Mouse (Mus musculus): ENCODE results near the gene Tns3. TPM values are rescaled to one million over a fixed set of nuclear protein-coding genes. Genes with fewer than 3 reads are reported as not detected.

Gene Tns3
- total and polyA plus RNA-seq, 3 experiments: not detected

DNA sequence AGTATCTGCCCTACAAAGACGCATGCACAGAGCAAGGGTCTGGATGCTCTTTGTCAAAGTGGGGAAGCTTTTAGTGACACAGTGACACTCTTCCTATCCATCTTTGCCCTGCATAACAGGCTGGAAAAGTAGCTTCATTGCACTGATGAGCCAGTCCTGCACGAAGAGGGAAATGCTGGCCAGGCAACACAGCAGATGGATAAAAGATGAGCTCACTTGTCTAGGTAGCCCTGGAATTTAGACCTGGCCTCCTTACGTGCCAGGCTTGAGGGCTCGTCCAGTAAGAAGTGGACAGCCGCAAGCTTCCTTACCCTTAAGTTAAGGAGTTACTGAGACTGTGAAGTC lies 239.1 kb downstream of the Tns3 start:
- Histone ChIP-seq H3K9me3 (replicated peaks; ENCODE audit: insufficient read depth, low read length) (no peaks in the 10 kb centered on the region), H3K9ac (ENCODE audit: control insufficient read depth, low read depth, low read length, poor library complexity, severe bottlenecking) (no peak overlapping the region), H3K36me3 (ENCODE audit: control insufficient read depth in 1 of 2, insufficient read depth in 2 of 2, low read length in 2 of 2) (no peaks in the 10 kb centered on the region), H3K4me1 (ENCODE audit: control insufficient read depth in 1 of 2, insufficient read depth in 2 of 2, low read length in 2 of 2) (no peaks in the 10 kb centered on the region), H3K27me3 (ENCODE audit: control insufficient read depth in 1 of 2, insufficient read depth in 2 of 2, low read length in 2 of 2) (no peaks in the 10 kb centered on the region), H3K27ac (ENCODE audit: control insufficient read depth, low read depth, low read length) (no peak overlapping the region), H3K79me2 (ENCODE audit: control insufficient read depth, insufficient read depth, low read length, poor library complexity) (no peaks in the 10 kb centered on the region), H3K4me3 (ENCODE audit: control insufficient read depth in 1 of 2, insufficient read depth in 1 of 2, low read depth in 2 of 2, low read length in 2 of 2) (no peak overlapping the region)
- no peak for TF ChIP-seq CHD2 (IDR thresholded peaks at IDR 0.05; ENCODE audit: low read length)
- TF ChIP-seq JUND (IDR thresholded peaks at IDR 0.05; ENCODE audit: low read depth, low read length): no peak
- no peak for TF ChIP-seq POLR2AphosphoS2 (IDR thresholded peaks at IDR 0.05; ENCODE audit: low read length)
- no peak for DNase-seq (ENCODE audit: low read depth, low spot score)

DNA sequence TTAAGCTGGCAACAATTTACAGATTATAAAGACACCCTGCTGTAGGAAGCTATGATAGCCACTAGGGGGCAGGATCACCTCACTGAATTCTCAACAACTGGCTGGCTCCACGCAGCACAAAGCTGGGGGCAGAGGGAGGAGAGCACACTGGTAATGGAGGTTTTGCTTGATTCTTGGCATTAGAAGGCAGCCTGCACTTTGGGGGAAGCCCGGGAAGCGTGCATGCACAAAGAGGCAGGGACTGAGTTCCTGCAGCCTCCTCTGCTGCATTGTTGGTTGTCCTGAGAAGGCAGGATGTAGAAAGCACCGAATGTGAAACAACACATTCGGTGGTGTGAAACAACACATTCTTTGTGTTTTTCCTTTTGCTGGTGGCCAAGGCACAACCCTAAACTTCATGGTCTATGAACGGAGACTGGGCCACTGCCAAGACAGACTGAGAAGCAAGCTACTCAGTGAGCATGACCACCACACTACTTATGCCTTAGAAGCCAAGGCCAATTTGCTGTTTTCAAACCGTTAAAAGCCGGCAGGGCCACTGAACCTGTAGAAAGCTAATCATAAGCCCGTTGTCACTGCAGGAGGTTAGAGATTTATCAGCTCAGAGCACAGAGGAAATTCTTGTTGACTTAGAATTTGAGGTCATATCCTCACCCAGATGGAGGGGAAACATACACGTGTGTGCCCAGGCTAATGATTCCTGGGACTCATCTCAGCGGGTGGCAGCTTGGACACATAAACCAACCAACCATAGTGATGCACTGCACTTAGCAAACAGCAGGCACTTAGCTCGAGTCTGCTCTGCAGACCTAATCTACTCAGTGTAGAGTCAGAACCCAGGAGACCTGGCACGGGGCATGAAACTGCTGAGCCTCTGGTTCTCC lies 239.8 kb downstream of the Tns3 start:
- no peaks in the 10 kb centered on the region for H3K79me2 ChIP-seq (ENCODE audit: control insufficient read depth, insufficient read depth, low read length, poor library complexity)
- H3K27ac ChIP-seq (ENCODE audit: control insufficient read depth, low read depth, low read length): no peak overlapping the region
- H3K4me1 ChIP-seq (ENCODE audit: control insufficient read depth in 1 of 2, insufficient read depth in 2 of 2, low read length in 2 of 2): no peaks in the 10 kb centered on the region
- no peaks in the 10 kb centered on the region for H3K27me3 ChIP-seq (ENCODE audit: control insufficient read depth in 1 of 2, insufficient read depth in 2 of 2, low read length in 2 of 2)
- H3K9me3 ChIP-seq (replicated peaks; ENCODE audit: insufficient read depth, low read length): no peaks in the 10 kb centered on the region
- H3K36me3 ChIP-seq (ENCODE audit: control insufficient read depth in 1 of 2, insufficient read depth in 2 of 2, low read length in 2 of 2): no peaks in the 10 kb centered on the region
- peak; percentile 26 for DNase-seq (ENCODE audit: low read depth, low spot score)
- H3K9ac ChIP-seq (ENCODE audit: control insufficient read depth, low read depth, low read length, poor library complexity, severe bottlenecking): no peak overlapping the region
- no peak overlapping the region for H3K4me3 ChIP-seq (ENCODE audit: control insufficient read depth in 1 of 2, insufficient read depth in 1 of 2, low read depth in 2 of 2, low read length in 2 of 2)
- TF ChIP-seq SMC3 (IDR thresholded peaks at IDR 0.05; ENCODE audit: low read depth, low read length) (peak; percentile 55), POLR2A (IDR thresholded peaks at IDR 0.05; ENCODE audit: control insufficient read depth in 1 of 2, insufficient read depth in 1 of 2, low read depth in 1 of 2, low read length in 2 of 2, poor library complexity in 1 of 2) (no peak), E2F4 (IDR thresholded peaks at IDR 0.05; ENCODE audit: borderline replicate concordance, low read depth, low read length) (no peak), POLR2AphosphoS2 (IDR thresholded peaks at IDR 0.05; ENCODE audit: low read length) (no peak), CTCF (IDR thresholded peaks at IDR 0.05 in 2 of 3, conservative IDR thresholded peaks at IDR 0.05 in 1 of 3; ENCODE audit: control insufficient read depth in 1 of 3, insufficient read depth in 1 of 3, low read depth in 2 of 3, low read length in 3 of 3, poor library complexity in 1 of 3, severe bottlenecking in 1 of 3) (peak; percentile 53 to 59 (median 59)), ZC3H11A (IDR thresholded peaks at IDR 0.05; ENCODE audit: low read depth, low read length) (peak; percentile 30; the same call in 1 of the 2 replicates), RAD21 (IDR thresholded peaks at IDR 0.05; ENCODE audit: low read depth, low read length) (peak; percentile 61), GABPA (IDR thresholded peaks at IDR 0.05; ENCODE audit: low read depth, low read length) (no peak), JUND (IDR thresholded peaks at IDR 0.05; ENCODE audit: low read depth, low read length) (no peak), MAZ (IDR thresholded peaks at IDR 0.05; ENCODE audit: low read depth, low read length) (no peak), ELF1 (IDR thresholded peaks at IDR 0.05; ENCODE audit: low read depth, low read length) (no peak)

DNA sequence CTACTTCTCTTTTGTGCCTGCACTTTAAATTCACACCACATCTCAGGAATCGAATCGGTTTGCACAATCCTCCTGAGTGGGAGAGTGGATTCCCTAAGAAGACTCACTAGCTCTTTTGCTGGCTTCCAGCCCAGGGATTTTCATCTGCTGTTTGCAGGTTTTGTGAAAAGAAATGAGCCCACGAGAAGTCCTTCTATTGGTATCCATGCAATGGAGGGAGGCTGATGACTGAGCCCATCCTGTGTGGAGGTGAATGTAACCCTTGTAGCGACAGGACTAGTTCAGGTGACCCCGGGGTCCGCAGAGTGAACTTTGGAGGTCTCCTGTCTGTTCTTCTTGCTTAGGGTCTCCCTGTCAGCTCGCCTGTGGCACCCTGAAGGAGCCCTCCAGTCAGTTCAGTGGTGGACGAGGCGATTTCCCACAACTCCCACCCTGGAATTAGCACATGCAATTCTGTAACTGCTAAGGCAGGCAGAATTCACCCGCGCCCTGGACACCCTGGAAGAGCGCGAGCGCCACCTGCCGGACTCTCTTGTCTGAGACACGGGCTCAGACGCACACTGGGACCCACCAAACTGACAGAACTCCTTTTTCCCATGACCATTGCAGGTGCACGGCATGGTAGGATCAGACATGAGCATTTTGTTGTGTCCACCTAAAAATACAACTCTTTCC lies 259.0 kb downstream of the Tns3 start:
- TF ChIP-seq ZKSCAN1 (IDR thresholded peaks at IDR 0.05; ENCODE audit: low read depth, low read length) (no peak), RAD21 (IDR thresholded peaks at IDR 0.05; ENCODE audit: low read depth, low read length) (peak; percentile 15), CTCF (IDR thresholded peaks at IDR 0.05 in 2 of 3, conservative IDR thresholded peaks at IDR 0.05 in 1 of 3; ENCODE audit: control insufficient read depth in 1 of 3, insufficient read depth in 1 of 3, low read depth in 2 of 3, low read length in 3 of 3, poor library complexity in 1 of 3, severe bottlenecking in 1 of 3) (peak in 2 of 3 experiments; percentile 12 to 62; a peak in 3 of 6 replicates)
- Histone ChIP-seq H3K4me3 (ENCODE audit: control insufficient read depth in 1 of 2, insufficient read depth in 1 of 2, low read depth in 2 of 2, low read length in 2 of 2) (no peak overlapping the region), H3K9ac (ENCODE audit: control insufficient read depth, low read depth, low read length, poor library complexity, severe bottlenecking) (no peak overlapping the region), H3K36me3 (ENCODE audit: control insufficient read depth in 1 of 2, insufficient read depth in 2 of 2, low read length in 2 of 2) (no peaks in the 10 kb centered on the region), H3K79me2 (ENCODE audit: control insufficient read depth, insufficient read depth, low read length, poor library complexity) (no peaks in the 10 kb centered on the region), H3K27ac (ENCODE audit: control insufficient read depth, low read depth, low read length) (no peak overlapping the region), H3K9me3 (replicated peaks; ENCODE audit: insufficient read depth, low read length) (no peaks in the 10 kb centered on the region), H3K27me3 (ENCODE audit: control insufficient read depth in 1 of 2, insufficient read depth in 2 of 2, low read length in 2 of 2) (no peaks in the 10 kb centered on the region), H3K4me1 (ENCODE audit: control insufficient read depth in 1 of 2, insufficient read depth in 2 of 2, low read length in 2 of 2) (no peaks in the 10 kb centered on the region)
- DNase-seq (ENCODE audit: low read depth, low spot score): peak; percentile 5

Data from MEL (cell line).